Mouse (Mus musculus) forebrain, embryonic 11.5 days (tissue): ENCODE data around the gene Zfp523. TPM values are rescaled to one million over a fixed set of nuclear protein-coding genes. Genes with fewer than 3 reads are reported as not detected.
A peak's percentile ranks its signal among the peaks of the same experiment; 100 is the strongest.
"Not testable (repeated sequence)": the region's sequence is repeated elsewhere in the genome, so short reads cannot be mapped to it uniquely, and the experiment has no call there.

Experiments
- ATAC-seq: fragments of 200-750 bp; cut with Nextera tagmentation; replicated peaks from 2 replicates; pipeline ENCODE4 v1.8.0; 2017; ENCODE audit warnings: moderate TSS enrichment; ENCODE audit not compliant: low FRiP score
- DNase-seq: peaks from one replicate; pipeline ENCODE4 v3.0.0-alpha.2; 2017; ENCODE audit warnings: low spot score
- H3K27ac ChIP-seq: fragments of 300-500 bp; sonication (generic); 2 replicates; pipeline ENCODE4 v1.5.1; 2014; ENCODE audit warnings: low read depth, low read length
- H3K27me3 ChIP-seq: fragments of 300-500 bp; sonication (generic); 2 replicates; pipeline ENCODE4 v1.6.1; 2014; ENCODE audit warnings: mild to moderate bottlenecking, low read length, mixed read lengths; ENCODE audit not compliant: control insufficient read depth, insufficient read depth
- H3K36me3 ChIP-seq: fragments of 300-500 bp; sonication (generic); 2 replicates; pipeline ENCODE4 v1.6.1; 2014; ENCODE audit warnings: mild to moderate bottlenecking, low read length, moderate library complexity, mixed read lengths; ENCODE audit not compliant: control insufficient read depth, insufficient read depth
- H3K4me1 ChIP-seq: fragments of 300-500 bp; sonication (generic); replicated peaks from 2 replicates; pipeline ENCODE4 v1.6.1; 2014; ENCODE audit warnings: low read length, mixed read lengths; ENCODE audit not compliant: control insufficient read depth, insufficient read depth
- H3K4me2 ChIP-seq: fragments of 300-500 bp; sonication (generic); 2 replicates; pipeline ENCODE4 v1.6.1; 2014; ENCODE audit warnings: low read depth, mild to moderate bottlenecking, low read length, moderate library complexity, mixed read lengths; ENCODE audit not compliant: severe bottlenecking
- H3K4me3 ChIP-seq: fragments of 300-500 bp; sonication (generic); 2 replicates; pipeline ENCODE4 v1.5.1; 2014; ENCODE audit warnings: low read depth, low read length
- H3K9ac ChIP-seq: fragments of 300-500 bp; sonication (generic); 2 replicates; pipeline ENCODE4 v1.6.1; 2014; ENCODE audit warnings: low read length
- H3K9me3 ChIP-seq: fragments of 300-500 bp; sonication (generic); 2 replicates; pipeline ENCODE4 v1.6.1; 2016; ENCODE audit warnings: low read length, mixed read lengths; ENCODE audit not compliant: control insufficient read depth
- WGBS: fragments of 180-500 bp; shearing (Covaris S2); extraction: QIAGEN DNeasy Blood & Tissue Kit; methylation state at CpG from one replicate; pipeline ENCODE4 v1.1.7; 2014; 5-methylcytosine and 5-hydroxymethylcytosine counted together
- polyA plus RNA-seq: library from polyadenylated mRNA; unstranded; fragments of >200 nt; fragmentation: Nextera tagmentation; extraction: Ambion mirVana; gene quantifications from 2 replicates; pipeline ENCODE4 v1.2.1, GENCODE M21; 2014

Zfp523 gene
- polyA plus RNA-seq, 1 experiment from 2014 or later, result 37.8 TPM

GRCm38 (mm10) chr17:28209457-28210110 lies 32.7 kb downstream of the Zfp523 start:
- no peak overlapping the region for H3K9ac ChIP-seq
- H3K4me3 ChIP-seq, result no peak overlapping the region
- H3K27ac ChIP-seq, result no peak overlapping the region
- H3K9me3 ChIP-seq, result no peaks in the 10 kb centered on the region
- no peak for ATAC-seq
- no peaks in the 10 kb centered on the region for H3K27me3 ChIP-seq
- no peaks in the 10 kb centered on the region for H3K36me3 ChIP-seq
- no peaks in the 10 kb centered on the region for H3K4me1 ChIP-seq
- no peak overlapping the region for H3K4me2 ChIP-seq
- WGBS, result 76% methylated on average over 4 of the region's 4 CpGs
- DNase-seq, result no peak

DNA sequence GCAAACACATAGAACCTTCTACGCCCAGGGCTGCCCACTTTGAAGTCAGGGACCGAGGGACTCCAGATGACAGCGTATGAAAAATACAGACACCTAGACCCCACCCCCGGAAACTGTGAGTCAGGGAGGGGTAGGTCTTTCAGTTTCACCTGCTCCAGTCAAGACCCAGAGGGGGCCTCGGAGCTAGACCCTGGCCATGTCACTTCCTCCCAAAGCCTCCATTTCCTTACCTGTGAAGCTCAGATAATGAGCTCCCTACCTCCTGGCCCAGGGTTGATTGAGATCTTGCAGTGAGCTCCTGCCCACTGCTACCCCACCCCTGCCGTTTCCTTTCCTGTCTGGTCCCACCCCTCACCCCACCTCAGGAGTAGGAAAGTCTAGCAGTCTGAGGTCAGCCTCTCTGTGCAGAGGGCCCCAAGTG lies 35.0 kb downstream of the Zfp523 start:
- H3K27me3 ChIP-seq, result no peaks in the 10 kb centered on the region
- 83% methylated on average over 6 of the region's 6 CpGs for WGBS
- no peaks in the 10 kb centered on the region for H3K4me1 ChIP-seq
- H3K9ac ChIP-seq, result no peak overlapping the region
- H3K4me3 ChIP-seq, result no peak overlapping the region
- H3K36me3 ChIP-seq, result no peaks in the 10 kb centered on the region
- DNase-seq (no peak), ATAC-seq (no peak)
- no peaks in the 10 kb centered on the region for H3K9me3 ChIP-seq
- no peak overlapping the region for H3K27ac ChIP-seq
- no peak overlapping the region for H3K4me2 ChIP-seq

DNA sequence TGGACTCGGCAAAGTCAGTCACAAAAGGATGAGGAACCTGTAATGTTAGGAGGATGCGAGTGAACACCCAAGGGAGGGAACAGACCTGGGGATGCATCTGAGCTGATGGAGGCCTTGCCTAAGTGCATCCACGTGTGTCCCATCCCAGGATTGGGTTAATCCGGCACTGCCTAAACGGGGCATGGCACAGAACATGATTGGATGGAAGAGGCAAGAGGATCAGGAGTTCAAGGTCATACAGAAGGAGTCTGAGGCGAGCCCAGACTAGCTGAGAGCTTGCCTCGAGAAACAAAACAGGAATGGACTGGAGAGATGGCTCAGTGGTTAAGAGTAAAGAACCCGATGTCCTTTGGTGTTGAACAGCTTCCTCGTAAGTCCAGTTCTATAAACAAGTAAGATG lies 35.5 kb downstream of the Zfp523 start:
- no peak overlapping the region for H3K27ac ChIP-seq
- H3K36me3 ChIP-seq, result no peaks in the 10 kb centered on the region
- DNase-seq (no peak), ATAC-seq (no peak)
- no peak overlapping the region for H3K4me2 ChIP-seq
- H3K9me3 ChIP-seq, result no peaks in the 10 kb centered on the region
- no peak overlapping the region for H3K4me3 ChIP-seq
- H3K4me1 ChIP-seq, result no peaks in the 10 kb centered on the region
- WGBS, result 78% methylated on average over 9 of the region's 9 CpGs
- H3K9ac ChIP-seq, result no peak overlapping the region
- no peaks in the 10 kb centered on the region for H3K27me3 ChIP-seq

GRCm38 (mm10) chr17:28213236-28213635 lies 36.3 kb downstream of the Zfp523 start:
- H3K9ac ChIP-seq, result no peak overlapping the region
- no peak overlapping the region for H3K4me2 ChIP-seq
- no peak overlapping the region for H3K27ac ChIP-seq
- WGBS, result 34% methylated on average over 4 of the region's 4 CpGs
- H3K27me3 ChIP-seq, result no peaks in the 10 kb centered on the region
- no peak overlapping the region for H3K4me3 ChIP-seq
- no peaks in the 10 kb centered on the region for H3K36me3 ChIP-seq
- DNase-seq (no peak), ATAC-seq (no peak)
- H3K9me3 ChIP-seq, result no peaks in the 10 kb centered on the region
- H3K4me1 ChIP-seq, result 0 out of 2 replicates have a peak, but pooled peaks cover 2% of the 10 kb centered on the region

GRCm38 (mm10) chr17:28216791-28217190 lies 39.9 kb downstream of the Zfp523 start:
- Histone ChIP-seq H3K4me2 (no peak overlapping the region), H3K36me3 (no peaks in the 10 kb centered on the region), H3K27ac (no peak overlapping the region), H3K4me1 (0 out of 2 replicates have a peak, but pooled peaks cover 2% of the 10 kb centered on the region), H3K27me3 (no peaks in the 10 kb centered on the region), H3K9ac (no peak overlapping the region), H3K9me3 (no peaks in the 10 kb centered on the region), H3K4me3 (no peak overlapping the region)
- no peak for DNase-seq
- WGBS, result 92% methylated on average over 9 of the region's 9 CpGs
- no peak for ATAC-seq

DNA sequence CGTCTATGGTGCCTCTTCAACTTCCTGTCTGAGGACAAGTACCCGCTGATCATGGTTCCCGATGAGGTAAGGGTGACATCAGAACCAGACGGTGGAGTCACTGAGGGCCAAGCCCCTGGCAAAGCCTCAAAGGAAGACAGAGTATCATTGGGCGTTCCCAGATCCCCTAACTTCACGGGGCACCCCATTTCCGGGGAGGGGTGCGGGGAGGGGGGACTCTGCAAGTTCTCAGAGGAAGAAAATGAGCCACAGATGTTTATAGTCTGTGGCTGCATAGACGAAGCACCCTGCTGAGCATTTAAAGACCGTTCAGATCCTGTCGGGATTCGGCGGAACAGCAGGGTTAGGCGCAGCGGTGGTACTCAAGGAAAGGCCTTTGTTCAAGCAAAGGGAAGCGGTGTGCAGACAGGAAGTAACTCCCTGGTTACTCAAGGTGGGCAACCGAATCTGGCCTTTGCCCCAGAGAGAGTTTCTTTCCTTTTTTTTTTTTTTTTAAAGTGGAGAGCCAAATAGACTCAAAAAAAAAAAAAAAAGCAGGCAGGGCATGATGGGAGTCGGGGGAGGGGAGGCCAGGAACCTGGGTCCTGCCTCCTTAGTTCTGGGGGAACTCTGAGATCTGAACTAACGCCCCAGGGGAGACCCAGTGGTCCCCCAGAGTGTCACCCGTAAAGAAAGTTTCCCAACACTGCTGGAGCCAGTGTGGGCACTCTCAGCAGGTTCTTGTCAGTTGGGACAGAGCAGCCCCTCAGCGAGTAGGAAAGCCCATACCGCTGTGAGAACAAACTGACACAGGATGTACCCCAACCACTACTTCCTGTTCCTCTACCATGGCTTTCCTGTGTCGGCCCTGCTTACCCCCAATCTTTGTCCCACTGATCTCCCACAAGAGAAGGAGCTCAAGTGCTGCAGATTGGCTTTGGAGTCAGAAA lies 41.1 kb downstream of the Zfp523 start:
- Histone ChIP-seq H3K27me3 (no peaks in the 10 kb centered on the region), H3K4me2 (peak overlapping the region; percentile 3; the same call in 1 of the 2 replicates), H3K4me1 (peaks cover 5% of the 10 kb centered on the region; the same call in 1 of the 2 replicates), H3K36me3 (no peaks in the 10 kb centered on the region), H3K4me3 (no peak overlapping the region), H3K9me3 (no peaks in the 10 kb centered on the region), H3K27ac (no peak overlapping the region), H3K9ac (peak overlapping the region; percentile 14; the same call in 1 of the 2 replicates)
- WGBS, result 28% methylated on average over 23 of the region's 23 CpGs
- DNase-seq (no peak), ATAC-seq (no peak)

DNA sequence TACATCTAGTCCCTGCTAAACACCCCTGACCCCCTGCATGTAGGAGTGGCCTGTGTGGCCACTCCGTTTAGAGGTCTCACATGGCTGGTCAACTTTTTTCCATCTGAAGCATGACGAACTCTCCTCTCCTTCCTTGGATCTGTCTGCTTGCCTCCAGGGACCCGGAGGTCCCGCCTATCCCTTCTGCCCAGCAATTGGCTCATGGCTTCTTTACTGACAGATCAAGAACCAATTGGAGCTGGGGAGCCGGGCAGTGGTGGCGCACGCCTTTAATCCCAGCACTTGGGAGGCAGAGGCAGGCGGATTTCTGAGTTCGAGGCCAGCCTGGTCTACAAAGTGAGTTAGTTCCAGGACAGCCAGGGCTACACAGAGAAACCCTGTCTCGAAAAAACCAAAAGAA lies 45.5 kb downstream of the Zfp523 start:
- H3K27me3 ChIP-seq, ATAC-seq, H3K36me3 ChIP-seq, H3K27ac ChIP-seq, H3K4me2 ChIP-seq, H3K9ac ChIP-seq, H3K9me3 ChIP-seq, DNase-seq, H3K4me3 ChIP-seq: not testable (repeated sequence)
- H3K4me1 ChIP-seq, result peaks cover 13% of the 10 kb centered on the region; the same call in 1 of the 2 replicates
- WGBS, result 90% methylated on average over 10 of the region's 10 CpGs

DNA sequence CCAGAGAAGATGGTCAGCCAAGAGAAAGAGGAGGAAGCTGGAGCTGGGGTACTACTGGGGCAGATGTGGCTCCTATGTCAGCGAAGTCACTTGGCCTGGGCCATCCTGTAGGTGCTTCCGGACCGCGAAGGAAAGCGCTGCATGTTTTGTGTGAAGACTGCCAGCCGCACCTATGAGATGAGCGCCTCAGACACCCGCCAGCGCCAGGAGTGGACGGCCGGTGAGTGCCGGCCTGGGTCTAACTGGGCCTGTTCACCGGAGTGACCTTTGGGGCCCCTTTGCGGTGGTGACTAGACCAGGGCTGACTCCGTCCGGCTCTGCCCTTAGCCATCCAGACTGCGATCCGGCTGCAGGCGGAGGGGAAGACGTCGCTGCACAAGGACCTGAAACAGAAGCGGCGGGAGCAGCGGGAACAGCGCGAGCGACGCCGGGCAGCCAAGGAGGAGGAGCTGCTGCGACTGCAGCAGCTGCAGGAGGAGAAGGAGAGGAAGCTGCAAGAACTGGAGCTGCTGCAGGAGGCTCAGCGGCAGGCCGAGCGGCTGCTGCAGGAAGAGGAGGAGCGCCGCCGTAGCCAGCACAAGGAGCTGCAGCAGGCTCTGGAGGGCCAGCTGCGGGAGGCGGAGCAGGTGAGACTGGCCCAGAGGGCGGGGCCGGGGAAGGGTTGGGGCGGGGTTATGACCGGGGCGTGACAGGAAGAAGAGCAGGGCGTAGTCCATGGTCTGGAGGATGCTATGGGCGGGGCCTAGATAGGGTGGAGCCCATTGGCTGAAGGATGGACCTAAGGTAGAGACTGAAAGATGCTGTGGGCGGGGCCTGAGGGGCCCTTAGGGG lies 46.8 kb downstream of the Zfp523 start:
- peak overlapping the region; percentile 53 for H3K4me3 ChIP-seq
- ATAC-seq (peak; percentile 88), DNase-seq (peak; percentile 96)
- H3K27me3 ChIP-seq, result no peaks in the 10 kb centered on the region; the same call in 1 of the 2 replicates
- H3K9me3 ChIP-seq, result no peaks in the 10 kb centered on the region; the same call in 1 of the 2 replicates
- H3K27ac ChIP-seq, result peak overlapping the region; percentile 75
- H3K36me3 ChIP-seq, result no peaks in the 10 kb centered on the region
- H3K4me1 ChIP-seq, result peaks cover 11% of the 10 kb centered on the region; the same call in 1 of the 2 replicates
- peak overlapping the region; percentile 82 for H3K9ac ChIP-seq
- peak overlapping the region; percentile 97 for H3K4me2 ChIP-seq
- 2% methylated on average over 46 of the region's 46 CpGs for WGBS
